Mouse (Mus musculus) left cerebral cortex, postnatal 36 days (tissue): ENCODE data around the gene Ppp2r5e. TPM values are rescaled to one million over a fixed set of nuclear protein-coding genes. Genes with fewer than 3 reads are reported as not detected.
"Not testable (repeated sequence)": the region's sequence is repeated elsewhere in the genome, so short reads cannot be mapped to it uniquely, and the experiment has no call there.

Experiments used
- DNase-seq, 2 experiments: peaks; one replicate each; pipeline ENCODE4 v3.0.0; 2021 to 2022; ENCODE audit warnings: low spot score in 2 of 2, mixed read lengths in 1 of 2
- intact Hi-C: fragments of 180-260 bp; cut with DNase I; formaldehyde crosslinking; loops from one replicate; pipeline ENCODE4 v1.15.1; 2025
- total RNA-seq, 2 experiments: library from RNA; stranded (reverse); gene quantifications; 2 replicates each; pipeline ENCODE4 v1.2.3; 2021

Ppp2r5e gene
- total RNA-seq, 2 experiments from 2014 or later: 74.6 to 80.9 TPM

- intact Hi-C loops: no loop called here
- no peak for DNase-seq
Measured at GRCm38 (mm10) chr12:75504991-75505650, 90.9 kb downstream of the Ppp2r5e start.

- DNase-seq: no peak
Measured at GRCm38 (mm10) chr12:75502664-75503063, 93.4 kb downstream of the Ppp2r5e start.

GRCm38 (mm10) chr12:75497698-75498097 is 98.3 kb downstream of the Ppp2r5e start:
- intact Hi-C loops: no loop called here
- DNase-seq: no peak

More at GRCm38 (mm10) chr12:75502664-75503063, 93.4 kb downstream of the Ppp2r5e start:
- intact Hi-C loops: no loop called here

- no peak for DNase-seq
Measured at GRCm38 (mm10) chr12:75495636-75496035, 100.4 kb downstream of the Ppp2r5e start.

GRCm38 (mm10) chr12:75494643-75495042 is 101.4 kb downstream of the Ppp2r5e start:
- no peak for DNase-seq
- intact Hi-C loops: no loop called here

More at GRCm38 (mm10) chr12:75495636-75496035, 100.4 kb downstream of the Ppp2r5e start:
- intact Hi-C loops: no loop called here

- intact Hi-C loops: no loop called here
- no peak for DNase-seq
Measured at GRCm38 (mm10) chr12:75492549-75493327, 103.3 kb downstream of the Ppp2r5e start.

GRCm38 (mm10) chr12:75492148-75492547 is 103.9 kb downstream of the Ppp2r5e start:
- DNase-seq, intact Hi-C loops: not testable (repeated sequence)

- no peak for DNase-seq
- intact Hi-C loops: no loop called here
Measured at GRCm38 (mm10) chr12:75487500-75487899, 108.5 kb downstream of the Ppp2r5e start.

GRCm38 (mm10) chr12:75486568-75487286 is 109.3 kb downstream of the Ppp2r5e start:
- intact Hi-C loops: no loop called here
- DNase-seq: no peak

- no peak for DNase-seq
- intact Hi-C loops: no loop called here
Measured at GRCm38 (mm10) chr12:75482781-75483180, 113.3 kb downstream of the Ppp2r5e start.

GRCm38 (mm10) chr12:75482015-75482414 is 114.0 kb downstream of the Ppp2r5e start:
- intact Hi-C loops: no loop called here
- DNase-seq: no peak

GRCm38 (mm10) chr12:75480031-75480430 is 116.0 kb downstream of the Ppp2r5e start:
- DNase-seq: no peak
- intact Hi-C loops: no loop called here

GRCm38 (mm10) chr12:75479375-75479898 is 116.6 kb downstream of the Ppp2r5e start:
- intact Hi-C loops: no loop called here
- no peak for DNase-seq

GRCm38 (mm10) chr12:75478596-75478995 is 117.4 kb downstream of the Ppp2r5e start:
- DNase-seq: no peak
- intact Hi-C loops: no loop called here

- intact Hi-C loops: no loop called here
- no peak for DNase-seq
Measured at GRCm38 (mm10) chr12:75478117-75478516, 117.9 kb downstream of the Ppp2r5e start.

GRCm38 (mm10) chr12:75473021-75473420 is 123.0 kb downstream of the Ppp2r5e start:
- DNase-seq: no peak
- intact Hi-C loops: no loop called here

- intact Hi-C loops: no loop called here
- DNase-seq: no peak
Measured at GRCm38 (mm10) chr12:75472107-75472506, 123.9 kb downstream of the Ppp2r5e start.

GRCm38 (mm10) chr12:75467814-75468213 is 128.2 kb downstream of the Ppp2r5e start:
- intact Hi-C loops: loop anchor here (5.0 to 10.0 kb wide), 2 partner anchors 129 to 307 kb away; partner anchors contain the start of gene Ppp2r5e

GRCm38 (mm10) chr12:75467127-75467526 is 128.9 kb downstream of the Ppp2r5e start:
- DNase-seq: no peak
- intact Hi-C loops: loop anchor here (5.0 to 10.0 kb wide), 2 partner anchors 130 to 308 kb away; partner anchors contain the start of gene Ppp2r5e

More at GRCm38 (mm10) chr12:75467814-75468213, 128.2 kb downstream of the Ppp2r5e start:
- no peak for DNase-seq

GRCm38 (mm10) chr12:75466206-75466605 is 129.8 kb downstream of the Ppp2r5e start:
- intact Hi-C loops: loop anchor here (5.0 to 10.0 kb wide), 2 partner anchors 131 to 309 kb away; partner anchors contain the start of gene Ppp2r5e
- no peak for DNase-seq
